Mouse (Mus musculus) mesoderm, embryonic 11.5 days (tissue): ENCODE measurements at regions not wholly inside any gene's neighbourhood (a gene's known extent, or its start where the extent isn't known, plus 50 kb on each side); places are given as distances from the start of the nearest gene placed in this dataset.
"Not testable (repeated sequence)": the region's sequence is repeated elsewhere in the genome, so short reads cannot be mapped to it uniquely, and the experiment has no call there.

Experiments used
- DNase-seq: peaks from one replicate; pipeline ENCODE4 v3.0.0-alpha.2; 2012; ENCODE audit warnings: low read depth, low spot score

GRCm38 (mm10) chr2:72615869-72616268, 139.9 kb downstream of the Cdca7 start:
- no peak for DNase-seq

- DNase-seq = no peak
Observed at GRCm38 (mm10) chr2:72616412-72616811, 140.5 kb downstream of the Cdca7 start.

GRCm38 (mm10) chr2:72619446-72619845, 143.5 kb downstream of the Cdca7 start:
- DNase-seq = no peak

GRCm38 (mm10) chr2:72620182-72620652, 144.3 kb downstream of the Cdca7 start:
- peak; percentile 56 for DNase-seq

- DNase-seq = no peak
Observed at GRCm38 (mm10) chr2:72627915-72628314, 152.0 kb downstream of the Cdca7 start.

- no peak for DNase-seq
Observed at GRCm38 (mm10) chr2:72628626-72629470, 152.9 kb downstream of the Cdca7 start.

GRCm38 (mm10) chr2:72629691-72630461, 153.9 kb downstream of the Cdca7 start:
- DNase-seq = no peak

- peak; percentile 52 for DNase-seq
Observed at GRCm38 (mm10) chr2:72637881-72638620, 162.1 kb downstream of the Cdca7 start.

- no peak for DNase-seq
Observed at GRCm38 (mm10) chr2:72639022-72639421, 163.1 kb downstream of the Cdca7 start.

GRCm38 (mm10) chr2:72641228-72641627, 165.3 kb downstream of the Cdca7 start:
- DNase-seq = no peak

- DNase-seq = no peak
Observed at GRCm38 (mm10) chr2:72644151-72644843, 168.3 kb downstream of the Cdca7 start.

- no peak for DNase-seq
Observed at GRCm38 (mm10) chr2:72647642-72648041, 171.7 kb downstream of the Cdca7 start.

GRCm38 (mm10) chr2:72648294-72648693, 172.3 kb downstream of the Cdca7 start:
- DNase-seq = no peak

GRCm38 (mm10) chr2:72655864-72656263, 179.9 kb downstream of the Cdca7 start:
- DNase-seq = no peak

- DNase-seq = no peak
Observed at GRCm38 (mm10) chr2:72657101-72657920, 181.4 kb downstream of the Cdca7 start.

GRCm38 (mm10) chr2:72662396-72662795, 186.4 kb downstream of the Cdca7 start:
- DNase-seq = no peak

GRCm38 (mm10) chr2:72662979-72663780, 187.2 kb downstream of the Cdca7 start:
- no peak for DNase-seq

- not testable (repeated sequence) for DNase-seq
Observed at GRCm38 (mm10) chr2:72667396-72667795, 191.4 kb downstream of the Cdca7 start.
